Mouse (Mus musculus) telencephalon, adult 2 months (tissue): ENCODE measurements around the gene Jagn1.

ENCODE experiments used
- DNase-seq: peaks from one replicate; pipeline ENCODE4 v3.0.0-alpha.2; 2011; ENCODE audit warnings: low read depth, low spot score

Gene Jagn1

GRCm38 (mm10) chr6:113434691-113435090 lies 7.7 kb upstream of the Jagn1 start:
- no peak for DNase-seq

DNA sequence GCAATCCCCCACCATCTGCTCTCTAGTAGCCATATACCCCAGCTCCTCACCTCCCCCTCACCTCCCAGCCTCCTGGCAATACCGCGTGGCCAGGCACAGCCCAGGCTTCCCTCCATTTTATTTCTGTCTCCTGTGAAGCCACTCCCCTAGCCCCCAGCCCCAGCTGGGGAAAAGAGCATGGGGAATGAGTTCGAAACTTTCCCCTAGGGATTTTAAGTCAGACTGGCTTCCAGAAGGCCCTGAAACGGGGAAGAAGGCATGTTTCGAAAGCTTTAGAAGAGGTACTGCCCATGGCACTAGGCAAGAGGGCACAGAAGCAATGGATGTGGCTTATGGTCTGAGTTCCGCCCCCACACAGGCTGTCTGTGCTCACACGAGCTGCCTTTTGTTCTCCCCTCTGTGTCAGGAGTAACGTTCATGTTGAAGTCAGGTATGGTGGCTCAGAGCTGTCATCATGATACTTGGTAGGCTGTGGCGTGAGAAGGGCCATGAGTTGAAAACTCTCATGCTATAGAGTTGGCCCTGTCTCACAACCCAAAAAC lies 6.6 kb upstream of the Jagn1 start, which contains the start of gene Cidec:
Cidec (minus strand) TSS at position 97 of the 542 bp plus-strand sequence.
- no peak for DNase-seq

- DNase-seq, result no peak
These were observed 5.2 kb upstream of the Jagn1 start for GRCm38 (mm10) chr6:113437135-113437534.

- DNase-seq, result no peak
These were observed 3.5 kb upstream of the Jagn1 start for GRCm38 (mm10) chr6:113438721-113439430.

DNA sequence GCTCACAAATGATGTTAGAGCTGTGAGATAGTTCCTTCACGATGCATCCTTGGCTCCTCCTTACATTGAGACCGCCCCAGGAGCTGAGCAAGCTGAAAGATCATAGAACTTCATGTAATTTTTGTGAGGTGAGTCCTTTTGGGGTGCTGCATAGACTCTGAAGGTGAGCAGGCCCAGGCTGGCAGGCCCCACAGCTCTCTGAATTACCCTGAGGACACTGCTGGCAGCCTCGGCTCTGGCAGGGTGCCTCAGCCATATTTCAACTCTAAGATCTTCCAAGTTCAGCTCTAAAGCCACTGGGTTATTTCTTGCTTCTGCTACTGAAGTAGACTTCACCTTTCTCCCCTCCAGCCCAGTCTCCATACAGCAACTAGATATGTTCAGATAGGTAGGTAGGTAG lies 1.7 kb upstream of the Jagn1 start:
- no peak for DNase-seq

- peak; percentile 52 for DNase-seq
These were observed 1.2 kb upstream of the Jagn1 start for GRCm38 (mm10) chr6:113441147-113441680.

GRCm38 (mm10) chr6:113442087-113442441 lies 305 bp upstream of the Jagn1 start:
- no peak for DNase-seq

GRCm38 (mm10) chr6:113443091-113443490 lies 722 bp downstream of the Jagn1 start:
- no peak for DNase-seq

- no peak for DNase-seq
These were observed 2.0 kb downstream of the Jagn1 start for GRCm38 (mm10) chr6:113444207-113444965.

DNA sequence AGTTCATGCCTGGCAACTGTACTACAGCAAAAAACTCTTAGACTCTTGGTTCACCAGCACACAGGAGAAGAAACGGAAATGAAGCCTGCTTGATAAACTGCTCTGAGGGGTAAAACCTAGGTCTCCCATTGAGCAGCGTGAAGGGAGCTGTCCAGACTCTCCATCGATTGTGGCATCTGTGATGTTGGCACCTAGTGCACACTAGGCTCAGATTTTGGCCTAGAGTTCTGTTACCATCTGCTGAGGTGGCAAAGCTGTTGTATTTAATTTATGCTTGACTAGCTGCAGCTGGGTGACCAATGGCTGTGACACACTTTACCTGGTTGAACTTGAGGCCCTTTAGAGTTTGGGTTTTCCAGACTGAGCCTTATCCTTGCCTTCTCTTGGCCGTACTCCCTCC lies 5.3 kb downstream of the Jagn1 start:
- DNase-seq, result no peak

DNA sequence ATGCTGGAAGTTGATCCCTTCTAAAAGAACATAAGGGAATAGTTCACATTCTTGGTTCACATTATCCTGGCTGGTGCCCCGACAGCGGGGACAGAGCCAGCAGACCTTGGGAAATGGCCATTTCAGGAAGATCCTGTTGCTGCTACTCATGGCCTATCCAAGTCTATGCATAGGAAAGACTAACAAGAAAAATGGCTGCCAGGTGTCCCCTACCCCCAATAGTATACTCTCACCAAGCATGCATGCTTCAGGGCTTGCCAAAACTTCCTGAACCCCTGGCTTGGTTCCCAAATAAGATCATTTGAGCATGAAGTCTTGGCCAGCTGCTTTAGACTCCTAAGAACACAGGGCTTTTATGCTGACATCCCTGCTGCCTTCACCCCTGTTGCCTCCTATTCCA lies 9.5 kb downstream of the Jagn1 start:
- no peak for DNase-seq

GRCm38 (mm10) chr6:113455007-113455406 lies 12.6 kb downstream of the Jagn1 start:
- no peak for DNase-seq

- DNase-seq, result no peak
These were observed 15.7 kb downstream of the Jagn1 start, which contains the start of gene Il17re for GRCm38 (mm10) chr6:113457952-113458534. Gene Il17re (plus strand): TSS chr6:113458484.

- DNase-seq, result no peak
These were observed 16.3 kb downstream of the Jagn1 start for GRCm38 (mm10) chr6:113458635-113459034.

DNA sequence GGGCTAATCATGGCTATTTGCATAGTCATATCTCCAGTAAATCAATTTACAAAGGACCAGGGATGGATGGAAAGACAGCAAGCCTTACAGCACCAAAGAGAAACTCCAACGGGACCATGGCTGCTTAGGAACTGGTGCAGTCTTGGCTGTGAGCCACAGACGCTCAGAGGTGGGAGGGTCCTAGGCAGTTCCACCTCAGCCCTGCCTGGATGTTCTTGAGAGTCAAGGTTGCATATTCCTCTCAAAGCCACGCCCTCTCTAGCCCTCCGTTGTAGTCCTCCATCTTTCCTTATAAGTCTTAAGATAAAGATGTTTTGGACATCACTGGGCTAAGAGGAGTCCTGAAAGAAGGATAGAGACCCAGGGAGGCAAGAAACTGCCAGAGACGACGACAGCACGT lies 21.7 kb downstream of the Jagn1 start:
- DNase-seq, result no peak

- no peak for DNase-seq
These were observed 23.2 kb downstream of the Jagn1 start for GRCm38 (mm10) chr6:113465602-113466001.

GRCm38 (mm10) chr6:113468512-113468911 lies 26.1 kb downstream of the Jagn1 start:
- DNase-seq, result no peak

DNA sequence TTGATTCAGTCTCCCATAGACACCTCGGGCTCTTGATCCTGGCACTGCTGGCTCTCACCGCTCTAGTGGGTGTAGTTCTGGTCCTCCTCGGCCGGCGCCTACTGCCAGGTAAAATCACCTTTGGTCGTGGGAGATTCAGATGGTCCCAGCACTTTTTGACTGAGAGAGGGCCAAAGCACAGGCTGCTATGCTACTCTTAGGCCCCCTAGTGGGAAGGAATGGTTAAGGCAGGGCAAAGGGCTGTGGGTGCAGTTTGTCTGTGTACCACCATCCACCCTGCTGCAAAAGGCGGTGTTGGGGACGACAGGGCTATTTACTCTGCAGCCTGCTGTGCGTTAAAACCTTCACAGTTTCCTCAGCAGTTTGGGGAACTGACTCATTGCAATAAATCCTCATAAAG lies 26.7 kb downstream of the Jagn1 start:
- no peak for DNase-seq

DNA sequence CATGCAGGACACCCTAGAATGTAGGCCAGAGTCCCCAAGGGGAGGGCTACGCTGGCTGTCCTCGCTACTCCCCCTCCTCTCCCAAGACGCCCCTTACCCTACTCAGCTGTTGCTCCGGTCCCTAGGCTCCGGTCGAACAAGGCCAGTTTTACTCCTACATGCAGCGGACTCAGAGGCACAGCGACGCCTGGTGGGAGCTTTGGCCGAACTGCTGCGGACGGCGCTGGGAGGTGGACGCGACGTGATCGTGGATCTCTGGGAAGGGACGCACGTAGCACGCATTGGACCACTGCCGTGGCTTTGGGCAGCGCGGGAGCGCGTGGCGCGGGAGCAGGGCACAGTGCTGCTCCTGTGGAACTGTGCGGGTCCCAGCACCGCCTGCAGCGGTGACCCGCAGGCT lies 27.1 kb downstream of the Jagn1 start:
- DNase-seq, result no peak

- no peak for DNase-seq
These were observed 29.0 kb downstream of the Jagn1 start, which contains the start of gene Il17rc for GRCm38 (mm10) chr6:113471297-113471936. Gene Il17rc (plus strand): TSS chr6:113471427.

- DNase-seq, result no peak
These were observed 29.7 kb downstream of the Jagn1 start for GRCm38 (mm10) chr6:113472061-113472460.

- DNase-seq, result no peak
These were observed 30.9 kb downstream of the Jagn1 start for GRCm38 (mm10) chr6:113473246-113473645.
